Mouse (Mus musculus): ENCODE results near the gene Fgg.

GRCm38 (mm10) chr3:83032746-83033308 is 25.3 kb downstream of the Fgg start:
- TF ChIP-seq ZC3H11A (IDR thresholded peaks at IDR 0.05; ENCODE audit: borderline replicate concordance, low read depth, low read length): no peak
- no peak for TF ChIP-seq HCFC1 (IDR thresholded peaks at IDR 0.05; ENCODE audit: borderline replicate concordance, insufficient read depth, low read length)
- no peak for TF ChIP-seq CHD2 (IDR thresholded peaks at IDR 0.05; ENCODE audit: low read depth, low read length)
- TF ChIP-seq MAFK (IDR thresholded peaks at IDR 0.05; ENCODE audit: insufficient read depth, low read depth, low read length): no peak

Data from ES-E14 (cell line).